Mouse (Mus musculus): Measurements from ENCODE around the gene Ccdc57.

DNA sequence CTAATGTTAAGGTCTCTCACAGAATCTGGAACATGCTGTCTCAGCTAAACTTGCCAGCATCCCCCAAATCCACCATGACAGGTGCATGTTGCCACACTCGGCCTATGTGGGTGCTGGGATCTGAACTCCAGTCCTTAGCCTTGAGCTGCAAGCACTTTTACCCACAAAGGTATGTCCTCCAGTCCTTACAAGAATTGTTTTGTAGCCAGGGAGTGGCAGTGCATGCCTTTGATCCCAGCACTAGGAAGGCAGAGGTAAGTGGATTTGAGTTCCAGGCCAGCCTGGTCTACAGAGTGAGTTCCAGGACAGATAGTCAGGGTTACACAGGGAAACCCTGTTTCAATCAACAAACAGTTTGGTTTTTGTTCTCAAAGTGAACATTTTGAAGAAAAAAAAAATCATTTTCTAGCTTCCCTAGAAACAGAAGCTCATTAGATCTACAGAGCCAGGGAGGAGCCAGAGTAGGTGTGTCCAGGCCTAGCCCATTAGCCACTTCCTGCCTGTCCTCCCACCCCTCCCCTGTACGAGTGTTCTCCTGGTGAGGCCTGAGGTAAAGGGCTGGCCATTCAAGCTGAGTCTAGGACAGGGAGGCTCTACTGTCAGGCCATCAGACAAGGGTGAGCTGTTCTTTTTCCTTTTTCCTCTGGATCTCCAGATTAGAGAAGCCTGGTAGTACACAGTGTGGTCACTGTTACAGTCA is 82.2 kb downstream of the Ccdc57 start:
- TF ChIP-seq CTCF (conservative IDR thresholded peaks at IDR 0.05; ENCODE audit: insufficient read depth, insufficient read length, low read depth, low read length) (no peak), POLR2A (IDR thresholded peaks at IDR 0.05; ENCODE audit: low read depth, low read length) (no peak)

All from kidney, adult 2 months (tissue).